Mouse (Mus musculus) stomach, postnatal 0 days (tissue): ENCODE measurements around the gene Tmem210. TPM values are rescaled to one million over a fixed set of nuclear protein-coding genes. Genes with fewer than 3 reads are reported as not detected.

Source experiments
- ATAC-seq: fragments of 200-750 bp; cut with Nextera tagmentation; 2 replicates; pipeline ENCODE4 v1.8.0; 2017; ENCODE audit not compliant: low FRiP score, low TSS enrichment
- DNase-seq: peaks from one replicate; pipeline ENCODE4 v3.0.0-alpha.2; 2016; ENCODE audit warnings: low spot score
- H3K27ac ChIP-seq: fragments of 300-500 bp; sonication (generic); replicated peaks from 2 replicates; pipeline ENCODE4 v1.5.1; 2014; ENCODE audit warnings: mild to moderate bottlenecking, control low read depth
- H3K27me3 ChIP-seq: fragments of 300-500 bp; sonication (generic); 2 replicates; pipeline ENCODE4 v1.6.1; 2014; ENCODE audit warnings: low read length; ENCODE audit not compliant: control insufficient read depth, insufficient read depth
- H3K36me3 ChIP-seq: fragments of 300-500 bp; sonication (generic); 2 replicates; pipeline ENCODE4 v1.6.1; 2014; ENCODE audit warnings: low read length, mixed read lengths; ENCODE audit not compliant: control insufficient read depth, insufficient read depth
- H3K4me1 ChIP-seq: fragments of 300-500 bp; sonication (generic); replicated peaks from 2 replicates; pipeline ENCODE4 v1.6.1; 2014; ENCODE audit warnings: antibody characterized with exemption; ENCODE audit not compliant: control insufficient read depth, insufficient read depth
- H3K4me2 ChIP-seq: fragments of 300-500 bp; sonication (generic); replicated peaks from 2 replicates; pipeline ENCODE4 v1.6.1; 2014; ENCODE audit warnings: low read depth, mild to moderate bottlenecking, control low read depth, moderate library complexity
- H3K4me3 ChIP-seq: fragments of 300-500 bp; sonication (generic); 2 replicates; pipeline ENCODE4 v1.5.1; 2014; ENCODE audit warnings: low read depth, low read length, control low read depth
- H3K9ac ChIP-seq: fragments of 300-500 bp; sonication (generic); 2 replicates; pipeline ENCODE4 v1.6.1; 2014; ENCODE audit warnings: mild to moderate bottlenecking, low read length, control low read depth, mixed read lengths
- H3K9me3 ChIP-seq: fragments of 300-500 bp; sonication (generic); 2 replicates; pipeline ENCODE4 v1.6.1; 2016; ENCODE audit warnings: low read length; ENCODE audit not compliant: control insufficient read depth
- CTCF ChIP-seq: IDR thresholded peaks from 2 replicates; pipeline ENCODE4 v1.5.1; 2016; ENCODE audit warnings: antibody characterized with exemption, low read depth, mild to moderate bottlenecking, moderate library complexity
- EP300 ChIP-seq: optimal IDR thresholded peaks from 2 replicates; pipeline ENCODE3; 2016; ENCODE audit warnings: antibody characterized with exemption
- WGBS: fragments of 180-500 bp; shearing (Covaris S2); extraction: QIAGEN DNeasy Blood & Tissue Kit; methylation state at CpG from one replicate; pipeline ENCODE4 v1.1.7; 2014; 5-methylcytosine and 5-hydroxymethylcytosine counted together
- polyA plus RNA-seq: library from polyadenylated mRNA; unstranded; fragments of >200 nt; fragmentation: Nextera tagmentation; extraction: Ambion mirVana; gene quantifications from 2 replicates; pipeline ENCODE4 v1.2.1, GENCODE M21; 2015

Tmem210 gene
- polyA plus RNA-seq, result not detected in 2 replicates

DNA sequence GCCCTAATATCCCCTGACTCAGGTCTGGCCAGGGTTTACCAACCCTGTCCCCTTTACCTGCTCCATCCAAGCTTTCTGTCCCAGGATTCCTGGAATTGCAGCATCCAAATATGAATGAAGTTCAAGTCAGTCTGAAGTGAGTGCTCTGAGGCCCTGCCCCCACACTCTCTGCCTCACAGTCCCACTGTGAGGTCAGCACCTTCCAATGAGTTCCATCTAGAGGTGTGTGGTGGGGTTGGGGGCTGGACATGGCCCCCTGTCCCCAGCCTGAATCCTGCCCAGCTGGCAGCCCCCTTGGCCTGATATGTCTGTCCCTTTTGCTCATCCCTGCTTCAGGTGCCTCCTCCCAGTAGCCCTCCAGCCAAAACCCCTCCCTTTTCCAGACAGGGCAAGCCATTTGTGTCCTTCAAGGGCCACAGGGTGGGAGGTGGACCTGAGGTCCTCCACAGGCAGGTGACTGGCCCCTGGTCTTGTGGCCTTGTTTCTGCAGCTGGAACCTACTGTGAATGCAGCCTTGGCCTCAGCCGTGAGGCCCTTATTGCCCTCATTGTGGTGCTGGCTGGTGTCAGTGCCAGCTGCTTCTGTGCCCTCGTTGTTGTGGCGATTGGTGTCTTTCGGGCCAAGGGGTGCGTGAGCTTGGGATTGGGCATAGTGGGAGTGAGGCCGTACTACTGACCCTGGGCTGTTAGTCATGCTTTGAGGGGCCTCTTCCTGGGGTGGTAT, at the start of gene Tmem210:
Tmem210 (plus strand) TSS at position 219 of the 723 bp plus-strand sequence.
- Histone ChIP-seq H3K9ac (no peak within 1 kb of the TSS), H3K9me3 (no peaks in the 10 kb centered on the region), H3K36me3 (peaks cover 13% of the 10 kb centered on the region), H3K27me3 (peaks cover 8% of the 10 kb centered on the region; the same call in 1 of the 2 replicates), H3K27ac (peak within 1 kb of the TSS; percentile 94), H3K4me2 (0 out of 2 replicates have a peak within 1 kb of the TSS, but pooled peaks have one; percentile 8), H3K4me3 (no peak within 1 kb of the TSS), H3K4me1 (peaks cover 8% of the 10 kb centered on the region; the same call in 1 of the 2 replicates)
- ATAC-seq (no peak), DNase-seq (no peak)
- WGBS, result 69% methylated on average over 6 of the region's 6 CpGs
- TF ChIP-seq CTCF (no peak), EP300 (no peak)

GRCm38 (mm10) chr2:25239766-25240165, 48.2 kb upstream of the Tmem210 start:
- WGBS, result 72% methylated on average over 3 of the region's 3 CpGs

GRCm38 (mm10) chr2:25240310-25240709, 47.6 kb upstream of the Tmem210 start:
- peak overlapping the region; percentile 45; the same call in 1 of the 2 replicates for H3K9ac ChIP-seq

More at GRCm38 (mm10) chr2:25239766-25240165, 48.2 kb upstream of the Tmem210 start:
- no peak overlapping the region for H3K4me3 ChIP-seq
- ATAC-seq, result no peak
- no peak overlapping the region for H3K9ac ChIP-seq
- no peak for TF ChIP-seq CTCF
- TF ChIP-seq EP300, result no peak
- peak; percentile 38 for DNase-seq
- H3K36me3 ChIP-seq, result no peaks in the 10 kb centered on the region
- H3K27ac ChIP-seq, result peak overlapping the region; percentile 91
- H3K4me2 ChIP-seq, result peak overlapping the region; percentile 29; the same call in 1 of the 2 replicates
- peaks cover 7% of the 10 kb centered on the region; the same call in 1 of the 2 replicates for H3K4me1 ChIP-seq
- no peaks in the 10 kb centered on the region for H3K27me3 ChIP-seq
- H3K9me3 ChIP-seq, result no peaks in the 10 kb centered on the region

DNA sequence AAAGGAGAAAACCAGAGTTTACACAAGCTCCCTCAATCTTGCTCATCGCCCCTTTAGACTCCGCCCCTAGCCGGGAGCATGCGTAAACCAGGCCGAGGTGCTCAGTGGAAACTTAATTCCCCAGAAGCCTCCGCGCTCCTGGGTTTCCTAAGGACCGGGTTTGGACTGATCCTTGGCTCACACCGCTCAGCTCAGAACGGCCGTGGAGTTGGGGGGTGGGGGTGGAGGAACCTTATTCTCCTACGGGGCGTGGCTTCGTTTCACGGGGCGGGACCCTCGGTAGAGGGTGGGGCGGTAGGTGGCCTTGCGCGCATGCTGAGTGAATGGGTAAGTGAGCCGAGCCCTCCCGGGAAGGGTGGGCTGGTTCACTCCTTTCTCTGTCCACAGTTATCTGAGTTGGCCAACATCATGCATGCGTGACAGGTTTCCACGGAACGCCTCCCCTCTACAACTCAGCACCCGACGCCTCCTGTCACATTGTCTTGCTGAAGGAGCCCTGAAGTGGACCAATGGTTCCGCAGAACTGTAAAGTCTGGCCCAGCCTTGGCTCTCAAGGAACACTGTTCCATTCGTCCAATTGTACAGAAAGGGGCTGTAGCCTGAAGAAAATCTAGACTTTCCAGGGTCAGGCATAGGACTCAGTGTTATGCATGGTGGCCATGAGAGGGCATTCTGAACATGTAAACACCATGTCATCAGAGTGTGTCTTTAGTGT, 47.1 kb upstream of the Tmem210 start:
- H3K4me3 ChIP-seq, result peak overlapping the region; percentile 23
- peak overlapping the region; percentile 78 for H3K4me2 ChIP-seq
- H3K9me3 ChIP-seq, result no peaks in the 10 kb centered on the region
- TF ChIP-seq EP300, result no peak
- H3K27me3 ChIP-seq, result no peaks in the 10 kb centered on the region
- ATAC-seq, result peak; percentile 66
- peaks cover 7% of the 10 kb centered on the region; the same call in 1 of the 2 replicates for H3K4me1 ChIP-seq
- peak overlapping the region; percentile 91 for H3K27ac ChIP-seq
- peak; percentile 85 for DNase-seq
- peak overlapping the region; percentile 45; the same call in 1 of the 2 replicates for H3K9ac ChIP-seq
- 1% methylated on average over 29 of the region's 29 CpGs for WGBS
- H3K36me3 ChIP-seq, result peaks cover 2% of the 10 kb centered on the region; the same call in 1 of the 2 replicates

More at GRCm38 (mm10) chr2:25240310-25240709, 47.6 kb upstream of the Tmem210 start:
- H3K36me3 ChIP-seq, result peaks cover 2% of the 10 kb centered on the region; the same call in 1 of the 2 replicates
- H3K9me3 ChIP-seq, result no peaks in the 10 kb centered on the region
- WGBS, result 50% methylated on average over 8 of the region's 8 CpGs
- peaks cover 7% of the 10 kb centered on the region; the same call in 1 of the 2 replicates for H3K4me1 ChIP-seq
- ATAC-seq, result no peak
- peak overlapping the region; percentile 78 for H3K4me2 ChIP-seq
- H3K27ac ChIP-seq, result peak overlapping the region; percentile 91
- no peak for TF ChIP-seq CTCF
- no peak for TF ChIP-seq EP300
- peak overlapping the region; percentile 23; the same call in 1 of the 2 replicates for H3K4me3 ChIP-seq
- DNase-seq, result no peak
- H3K27me3 ChIP-seq, result no peaks in the 10 kb centered on the region

GRCm38 (mm10) chr2:25241438-25241775, 46.5 kb upstream of the Tmem210 start:
- H3K9ac ChIP-seq, result peak overlapping the region; percentile 69; the same call in 1 of the 2 replicates
- ATAC-seq, result peak; percentile 54

More at GRCm38 (mm10) chr2:25241438-25241775, 46.5 kb upstream of the Tmem210 start:
- peaks cover 7% of the 10 kb centered on the region; the same call in 1 of the 2 replicates for H3K4me1 ChIP-seq
- WGBS, result 15% methylated on average over 6 of the region's 6 CpGs
- TF ChIP-seq CTCF (no peak), EP300 (no peak)
- peak; percentile 66 for DNase-seq
- no peaks in the 10 kb centered on the region for H3K9me3 ChIP-seq
- H3K27ac ChIP-seq, result peak overlapping the region; percentile 91
- no peaks in the 10 kb centered on the region for H3K27me3 ChIP-seq
- peak overlapping the region; percentile 78 for H3K4me2 ChIP-seq
- H3K4me3 ChIP-seq, result peak overlapping the region; percentile 45; the same call in 1 of the 2 replicates
- H3K36me3 ChIP-seq, result peaks cover 2% of the 10 kb centered on the region; the same call in 1 of the 2 replicates
